Mouse (Mus musculus): ENCODE measurements around the gene Maml2. TPM values are rescaled to one million over a fixed set of nuclear protein-coding genes. Genes with fewer than 3 reads are reported as not detected.

Maml2 gene
- total RNA-seq, 2 experiments from 2014 or later: 26.1 to 34.6 TPM

- Histone ChIP-seq H3K27ac (no peak overlapping the region), H3K4me3 (no peak overlapping the region)
- TF ChIP-seq CTCF (conservative IDR thresholded peaks at IDR 0.05): no peak
- no peak for DNase-seq (ENCODE audit: low spot score in 2 of 2)
These were observed 196.0 kb downstream of the Maml2 start for GRCm38 (mm10) chr9:13493746-13494145.

DNA sequence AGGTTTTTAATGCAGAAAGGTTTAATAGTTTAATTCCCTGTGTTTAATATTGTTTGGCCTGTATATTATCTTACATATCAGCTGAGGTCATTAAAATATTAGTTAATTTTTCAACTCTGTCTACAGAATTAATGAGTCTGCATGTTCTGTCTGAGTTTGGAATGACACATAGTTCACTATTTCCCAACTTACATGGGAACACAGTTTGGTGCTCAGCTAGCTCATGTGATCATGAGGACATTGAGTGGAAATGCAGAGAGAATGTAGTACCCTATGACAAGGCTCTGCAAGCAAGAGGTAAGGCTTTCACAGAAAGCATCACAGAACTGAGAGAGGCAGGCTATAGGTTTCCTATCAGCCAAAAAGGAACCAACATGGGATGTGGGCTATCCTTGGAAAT, 197.8 kb downstream of the Maml2 start:
- DNase-seq (ENCODE audit: low spot score in 2 of 2): no peak
- Histone ChIP-seq H3K4me3 (no peak overlapping the region), H3K27ac (no peak overlapping the region)
- TF ChIP-seq CTCF (conservative IDR thresholded peaks at IDR 0.05): no peak

DNA sequence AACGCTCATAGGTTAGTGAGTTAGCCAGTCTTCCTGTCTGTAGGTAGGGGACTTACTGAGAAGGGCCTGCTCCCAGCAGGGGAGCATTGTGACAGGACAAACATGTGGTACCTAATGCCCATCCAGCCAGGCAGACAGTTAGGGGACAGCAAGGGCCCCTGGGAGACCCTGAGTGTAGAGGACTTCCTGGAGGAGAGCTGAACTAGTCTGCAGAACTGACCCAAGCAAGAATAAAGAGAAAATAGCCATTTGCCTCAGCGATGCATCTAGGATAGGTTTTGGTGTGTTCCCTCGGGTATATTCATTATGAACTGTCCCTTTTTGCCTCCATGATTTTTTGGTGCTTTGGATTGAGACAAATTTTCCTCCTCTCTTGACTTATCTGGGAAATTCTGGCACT, 199.3 kb downstream of the Maml2 start:
- peak overlapping the region; percentile 70 for H3K27ac ChIP-seq
- DNase-seq (ENCODE audit: low spot score in 2 of 2): no peak
- H3K4me3 ChIP-seq: no peak overlapping the region
- no peak for TF ChIP-seq CTCF (conservative IDR thresholded peaks at IDR 0.05)

- no peak for TF ChIP-seq CTCF (conservative IDR thresholded peaks at IDR 0.05)
- Histone ChIP-seq H3K4me3 (no peak overlapping the region), H3K27ac (peak overlapping the region; percentile 24; the same call in 1 of the 2 replicates)
- DNase-seq (ENCODE audit: low spot score in 2 of 2): no peak
These were observed 200.1 kb downstream of the Maml2 start for GRCm38 (mm10) chr9:13497690-13498333.

DNA sequence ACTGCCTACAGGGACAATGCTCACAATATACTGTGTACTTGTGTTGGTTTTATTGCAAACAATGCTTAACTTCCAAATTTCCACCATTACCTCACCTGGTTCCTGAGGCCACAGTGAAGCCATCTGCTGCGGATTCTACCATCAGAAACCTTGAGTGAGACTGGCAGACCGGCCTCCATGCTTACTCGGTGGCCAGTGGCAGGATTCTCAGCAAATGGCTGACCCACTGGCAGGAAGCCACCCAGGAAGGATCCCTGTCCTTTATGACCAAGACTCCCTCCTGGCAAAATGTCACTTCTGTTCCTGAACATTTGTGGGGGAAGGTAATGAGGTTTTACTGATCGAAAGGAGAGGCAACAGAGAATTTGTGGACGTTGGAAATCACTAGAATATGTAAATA, 202.3 kb downstream of the Maml2 start:
- H3K4me3 ChIP-seq: no peak overlapping the region
- peak overlapping the region; percentile 5; the same call in 1 of the 2 replicates for H3K27ac ChIP-seq
- no peak for DNase-seq (ENCODE audit: low spot score in 2 of 2)
- TF ChIP-seq CTCF (conservative IDR thresholded peaks at IDR 0.05): no peak

GRCm38 (mm10) chr9:13505024-13505423, 207.3 kb downstream of the Maml2 start:
- H3K27ac ChIP-seq: no peak overlapping the region
- DNase-seq (ENCODE audit: low spot score in 2 of 2): no peak
- no peak for TF ChIP-seq CTCF (conservative IDR thresholded peaks at IDR 0.05)
- H3K4me3 ChIP-seq: no peak overlapping the region

DNA sequence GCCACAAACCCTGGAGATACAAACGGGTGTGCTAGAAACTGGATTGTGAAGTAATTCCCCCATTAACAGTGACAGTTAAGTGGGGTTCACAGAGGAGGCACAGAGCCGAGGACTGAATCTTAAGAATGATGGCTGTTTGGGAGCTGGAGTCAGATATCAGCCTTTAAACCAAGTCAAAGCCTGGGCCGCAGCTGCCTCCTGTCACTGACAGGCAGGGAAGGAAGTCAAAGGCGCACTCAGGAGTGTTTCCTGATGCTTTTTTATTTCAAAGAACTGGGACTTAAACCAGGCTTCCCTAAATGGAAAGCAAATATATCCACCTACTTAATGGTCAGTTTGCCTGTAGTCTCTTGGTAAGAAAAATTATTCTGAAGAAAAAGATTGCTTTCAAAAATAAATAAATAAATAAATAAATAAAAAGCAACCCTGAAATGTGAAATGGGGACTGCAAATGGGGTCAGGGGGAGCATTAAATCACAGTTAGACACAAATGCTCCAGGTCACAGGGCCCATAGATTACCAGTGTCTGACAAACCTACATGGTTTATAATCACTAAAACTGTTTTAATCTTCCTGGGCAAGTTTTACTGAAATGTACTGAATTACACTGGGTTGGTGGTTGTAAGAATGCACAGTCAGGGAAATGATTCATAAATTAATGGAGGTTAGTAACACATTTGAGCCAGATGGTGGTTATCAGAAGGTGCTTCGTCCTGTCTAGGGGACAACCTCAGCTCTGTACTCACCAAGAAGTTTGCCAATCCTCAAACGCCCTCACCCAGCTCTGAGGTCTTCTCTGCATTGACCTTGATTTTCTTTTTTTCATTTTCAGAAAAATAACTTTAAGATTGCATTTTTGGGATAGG, 209.4 kb downstream of the Maml2 start:
- no peak overlapping the region for H3K4me3 ChIP-seq
- DNase-seq (ENCODE audit: low spot score in 2 of 2): no peak
- no peak for TF ChIP-seq CTCF (conservative IDR thresholded peaks at IDR 0.05)
- H3K27ac ChIP-seq: no peak overlapping the region

DNA sequence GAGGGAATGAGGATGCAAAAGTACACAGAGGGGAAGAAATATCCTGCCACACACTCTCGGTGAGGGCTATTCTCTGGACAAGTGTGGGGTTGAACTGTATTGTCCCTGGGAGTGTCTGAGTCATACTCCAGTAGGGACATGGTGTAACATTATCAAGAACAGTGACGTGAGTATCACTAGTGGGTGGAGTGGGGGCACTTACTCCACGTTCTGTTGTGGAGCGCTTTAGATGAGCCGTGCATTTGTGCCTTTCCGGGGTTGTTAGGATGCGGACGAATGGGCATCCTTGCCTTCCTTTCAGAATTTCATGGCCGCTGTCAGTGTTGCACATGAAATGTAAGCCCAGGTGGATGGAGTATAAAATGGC, 210.0 kb downstream of the Maml2 start:
- no peak for TF ChIP-seq CTCF (conservative IDR thresholded peaks at IDR 0.05)
- DNase-seq (ENCODE audit: low spot score in 2 of 2): no peak
- Histone ChIP-seq H3K27ac (no peak overlapping the region), H3K4me3 (no peak overlapping the region)

DNA sequence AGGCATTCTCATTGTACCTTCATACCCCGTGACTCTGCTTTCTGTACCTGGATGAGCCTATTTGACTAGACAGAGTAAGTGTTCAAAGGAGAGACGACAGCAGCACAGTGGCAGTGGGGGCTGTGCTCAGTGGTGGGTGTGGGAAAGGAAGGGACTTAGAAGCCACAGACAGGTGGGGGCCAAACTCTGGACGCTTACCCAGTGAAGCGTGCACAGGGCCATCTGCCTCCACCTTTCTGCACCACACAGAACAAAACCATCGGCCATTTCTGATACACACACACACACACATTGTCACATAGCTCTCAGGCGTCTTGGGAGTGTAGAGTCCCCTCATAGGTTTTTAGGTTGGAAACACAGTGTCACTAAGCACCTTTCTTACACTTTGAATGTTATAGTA, 212.0 kb downstream of the Maml2 start:
- H3K4me3 ChIP-seq: no peak overlapping the region

DNA sequence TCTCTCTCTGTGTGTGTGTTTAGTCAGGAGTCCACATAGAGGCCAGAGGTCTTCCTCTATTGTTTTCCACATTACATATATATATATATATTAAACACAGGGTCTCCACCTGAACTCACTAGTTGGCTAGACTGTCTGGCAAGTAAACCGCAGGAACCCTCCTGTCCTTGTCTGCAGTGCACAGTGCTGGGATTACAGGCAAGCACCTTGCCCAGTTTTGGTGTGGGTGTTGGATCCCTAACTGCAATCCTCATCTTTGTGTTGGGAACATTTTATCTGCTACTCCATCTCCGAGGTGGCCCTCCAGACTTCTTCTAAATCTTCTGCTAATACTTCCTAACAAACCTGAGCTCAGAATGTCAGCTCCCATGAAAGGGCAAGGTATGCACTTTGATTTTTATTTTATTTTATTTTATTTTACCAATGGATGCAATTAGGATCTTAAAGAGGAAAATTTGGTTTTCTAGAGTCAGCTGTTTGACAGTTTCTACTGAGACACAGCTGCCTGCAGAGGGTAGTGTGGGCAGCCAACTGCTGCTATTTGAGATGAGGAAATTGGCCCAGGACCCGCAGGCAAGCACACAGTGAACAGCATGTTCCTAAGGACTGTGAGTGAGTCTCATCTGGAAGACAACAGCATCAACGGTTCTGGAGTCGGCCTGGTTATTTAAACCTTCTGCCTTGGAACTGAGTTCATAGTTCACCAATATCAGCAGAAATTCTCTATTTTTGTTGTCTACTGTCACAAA, 213.0 kb downstream of the Maml2 start:
- peak; percentile 61 for TF ChIP-seq CTCF (conservative IDR thresholded peaks at IDR 0.05)
- DNase-seq (ENCODE audit: low spot score in 2 of 2): peak; percentile 39 to 46
- Histone ChIP-seq H3K4me3 (no peak overlapping the region), H3K27ac (peak overlapping the region; percentile 71; the same call in 1 of the 2 replicates)

More for the DNA sequence above, 212.0 kb downstream of the Maml2 start:
- no peak overlapping the region for H3K27ac ChIP-seq
- no peak for TF ChIP-seq CTCF (conservative IDR thresholded peaks at IDR 0.05)
- DNase-seq (ENCODE audit: low spot score in 2 of 2): no peak

DNA sequence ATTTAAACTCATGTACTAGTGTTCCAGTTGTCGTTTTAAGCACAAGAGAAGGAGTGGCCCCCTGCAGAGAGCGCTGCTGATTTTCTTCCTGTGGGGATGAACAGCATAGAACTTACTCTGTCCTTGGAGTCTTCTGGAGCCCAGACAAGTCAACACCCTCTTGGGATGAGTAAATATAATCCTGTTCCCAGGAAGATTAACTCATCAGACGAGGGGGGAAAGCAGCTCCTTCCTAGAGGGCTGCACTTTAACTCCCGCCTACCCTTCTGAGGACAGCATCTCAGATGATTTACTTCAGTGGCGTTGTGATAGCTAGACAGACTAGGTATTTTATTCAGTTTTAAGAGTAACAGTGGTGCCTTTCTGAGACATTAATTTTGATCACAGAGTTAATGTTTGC, 215.4 kb downstream of the Maml2 start:
- DNase-seq (ENCODE audit: low spot score in 2 of 2): no peak
- Histone ChIP-seq H3K27ac (no peak overlapping the region; the same call in 1 of the 2 replicates), H3K4me3 (no peak overlapping the region)
- TF ChIP-seq CTCF (conservative IDR thresholded peaks at IDR 0.05): no peak

- TF ChIP-seq CTCF (conservative IDR thresholded peaks at IDR 0.05): no peak
- H3K4me3 ChIP-seq: no peak overlapping the region
- no peak overlapping the region for H3K27ac ChIP-seq
- no peak for DNase-seq (ENCODE audit: low spot score in 2 of 2)
These were observed 216.7 kb downstream of the Maml2 start for GRCm38 (mm10) chr9:13514435-13514834.

GRCm38 (mm10) chr9:13515976-13516375, 218.2 kb downstream of the Maml2 start:
- Histone ChIP-seq H3K27ac (no peak overlapping the region), H3K4me3 (no peak overlapping the region)
- no peak for TF ChIP-seq CTCF (conservative IDR thresholded peaks at IDR 0.05)
- DNase-seq (ENCODE audit: low spot score in 2 of 2): no peak
